Mouse (Mus musculus) stomach, embryonic 16.5 days (tissue): ENCODE results near the gene Fhad1. TPM values are rescaled to one million over a fixed set of nuclear protein-coding genes. Genes with fewer than 3 reads are reported as not detected.

Experiments used
- ATAC-seq: fragments of 200-750 bp; cut with Nextera tagmentation; 2 replicates; pipeline ENCODE4 v1.8.0; 2017; ENCODE audit warnings: moderate number of reproducible peaks, moderate TSS enrichment; ENCODE audit not compliant: insufficient read depth, low FRiP score
- H3K27ac ChIP-seq: fragments of 300-500 bp; sonication (generic); 2 replicates; pipeline ENCODE4 v1.5.1; 2014; ENCODE audit warnings: low read length
- H3K27me3 ChIP-seq: fragments of 300-500 bp; sonication (generic); 2 replicates; pipeline ENCODE4 v1.6.1; 2014; ENCODE audit warnings: low read length, control low read depth, mixed read lengths; ENCODE audit not compliant: control insufficient read depth, insufficient read depth
- H3K36me3 ChIP-seq: fragments of 300-500 bp; sonication (generic); 2 replicates; pipeline ENCODE4 v1.6.1; 2014; ENCODE audit warnings: low read length; ENCODE audit not compliant: control insufficient read depth, insufficient read depth
- H3K4me1 ChIP-seq: fragments of 300-500 bp; sonication (generic); 2 replicates; pipeline ENCODE4 v1.6.1; 2014; ENCODE audit warnings: low read length, control low read depth, mixed read lengths; ENCODE audit not compliant: control insufficient read depth, insufficient read depth
- H3K4me2 ChIP-seq: fragments of 300-500 bp; sonication (generic); 2 replicates; pipeline ENCODE4 v1.6.1; 2014; ENCODE audit warnings: low read depth, low read length, mixed read lengths
- H3K4me3 ChIP-seq: fragments of 300-500 bp; sonication (generic); replicated peaks from 2 replicates; pipeline ENCODE4 v1.5.1; 2014; ENCODE audit warnings: mild to moderate bottlenecking, low read length
- H3K9ac ChIP-seq: fragments of 300-500 bp; sonication (generic); 2 replicates; pipeline ENCODE4 v1.6.1; 2014; ENCODE audit warnings: low read length
- H3K9me3 ChIP-seq: fragments of 300-500 bp; sonication (generic); replicated peaks from 2 replicates; pipeline ENCODE4 v1.6.1; 2016; ENCODE audit warnings: low read length, control low read depth; ENCODE audit not compliant: control insufficient read depth
- WGBS: fragments of 180-500 bp; shearing (Covaris S2); extraction: QIAGEN DNeasy Blood & Tissue Kit; methylation state at CpG from one replicate; pipeline ENCODE4 v1.1.7; 2014; 5-methylcytosine and 5-hydroxymethylcytosine counted together
- polyA plus RNA-seq: library from polyadenylated mRNA; unstranded; fragments of >200 nt; fragmentation: Nextera tagmentation; extraction: Ambion mirVana; gene quantifications from 2 replicates; pipeline ENCODE4 v1.2.1, GENCODE M21; 2015

The Fhad1 gene
- polyA plus RNA-seq, 1 experiment from 2014 or later: 5.3 TPM

GRCm38 (mm10) chr4:141871909-141872308 is 143.0 kb downstream of the Fhad1 start:
- no peaks in the 10 kb centered on the region for H3K27me3 ChIP-seq
- H3K4me2 ChIP-seq: peak overlapping the region; percentile 99
- peak overlapping the region; percentile 61 for H3K27ac ChIP-seq
- no peaks in the 10 kb centered on the region for H3K36me3 ChIP-seq
- H3K4me3 ChIP-seq: peak overlapping the region; percentile 75
- no peaks in the 10 kb centered on the region for H3K9me3 ChIP-seq
- H3K4me1 ChIP-seq: peaks cover 73% of the 10 kb centered on the region
- WGBS: 41% methylated on average over 9 of the region's 9 CpGs
- peak overlapping the region; percentile 92 for H3K9ac ChIP-seq
- ATAC-seq: no peak

DNA sequence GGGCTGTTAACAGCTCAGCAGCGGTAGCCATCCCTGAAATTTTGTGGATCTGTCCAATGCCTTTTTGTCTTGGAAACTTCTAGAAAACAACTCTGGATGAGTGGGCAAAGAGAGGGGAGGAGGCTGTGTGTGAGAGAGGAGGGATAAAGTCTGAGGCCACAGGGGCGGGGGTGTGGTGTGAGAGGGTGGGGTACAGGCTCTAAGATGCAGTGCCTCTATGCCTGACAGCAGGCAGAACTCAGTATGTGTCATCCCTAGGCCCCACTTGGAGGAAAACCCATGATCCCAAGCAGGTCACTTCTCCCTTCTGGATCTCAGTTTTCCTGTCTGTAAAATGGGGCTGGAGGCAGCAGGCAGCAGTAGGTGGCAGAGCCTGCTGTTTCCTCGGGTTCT is 143.6 kb downstream of the Fhad1 start:
- Histone ChIP-seq H3K27me3 (no peaks in the 10 kb centered on the region), H3K9me3 (no peaks in the 10 kb centered on the region), H3K9ac (peak overlapping the region; percentile 92; the same call in 1 of the 2 replicates), H3K36me3 (no peaks in the 10 kb centered on the region), H3K4me1 (peaks cover 79% of the 10 kb centered on the region), H3K4me3 (peak overlapping the region; percentile 75; the same call in 1 of the 2 replicates), H3K4me2 (peak overlapping the region; percentile 99; the same call in 1 of the 2 replicates), H3K27ac (peak overlapping the region; percentile 61)
- ATAC-seq: no peak
- 80% methylated on average over 3 of the region's 3 CpGs for WGBS

DNA sequence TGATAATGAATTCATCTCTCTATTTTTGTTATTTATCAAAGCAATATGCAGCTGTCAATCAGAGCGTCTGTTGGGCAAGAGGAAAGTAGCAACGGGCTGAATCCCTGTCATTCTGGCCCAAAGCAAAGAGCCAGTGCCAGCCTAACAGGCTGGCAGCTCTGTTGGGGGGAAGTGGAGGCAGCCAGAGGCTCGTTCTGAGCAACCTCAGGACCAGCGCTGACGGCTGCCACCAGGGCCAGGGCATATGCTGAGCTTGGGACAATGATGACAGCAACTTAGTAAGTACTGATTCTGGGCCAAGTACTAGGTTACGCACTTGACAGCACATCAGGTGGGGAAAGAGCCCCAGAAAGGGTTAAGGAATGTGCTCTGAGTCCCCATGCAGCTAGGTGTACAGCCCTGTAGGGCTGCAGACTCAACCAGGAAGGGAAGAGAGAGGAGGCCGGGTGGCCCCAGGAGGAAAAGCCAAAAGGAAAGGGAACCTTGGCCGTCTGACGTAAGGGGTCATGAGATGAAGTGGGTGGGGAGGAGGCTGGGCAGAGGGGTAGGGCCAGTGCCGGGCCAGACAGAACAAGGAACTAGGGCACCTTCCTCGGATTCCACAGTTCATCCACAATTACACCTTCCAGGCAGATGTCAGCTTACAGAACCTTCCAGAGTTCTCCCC is 144.1 kb downstream of the Fhad1 start:
- Histone ChIP-seq H3K4me1 (peaks cover 79% of the 10 kb centered on the region), H3K27ac (peak overlapping the region; percentile 77; the same call in 1 of the 2 replicates), H3K9ac (peak overlapping the region; percentile 27; the same call in 1 of the 2 replicates), H3K27me3 (no peaks in the 10 kb centered on the region), H3K36me3 (no peaks in the 10 kb centered on the region), H3K4me2 (0 out of 2 replicates have a peak overlapping the region, but pooled peaks have one; percentile 13), H3K9me3 (no peaks in the 10 kb centered on the region), H3K4me3 (no peak overlapping the region)
- ATAC-seq: peak; percentile 22; the same call in 1 of the 2 replicates
- 70% methylated on average over 11 of the region's 11 CpGs for WGBS

- WGBS: 64% methylated on average over 5 of the region's 5 CpGs
- H3K36me3 ChIP-seq: no peaks in the 10 kb centered on the region
- H3K27me3 ChIP-seq: no peaks in the 10 kb centered on the region
- no peak overlapping the region for H3K9ac ChIP-seq
- no peak overlapping the region for H3K4me2 ChIP-seq
- ATAC-seq: no peak
- H3K4me1 ChIP-seq: peaks cover 70% of the 10 kb centered on the region
- no peaks in the 10 kb centered on the region for H3K9me3 ChIP-seq
- H3K4me3 ChIP-seq: no peak overlapping the region
- H3K27ac ChIP-seq: peak overlapping the region; percentile 77
These were observed 145.3 kb downstream of the Fhad1 start for GRCm38 (mm10) chr4:141869436-141870215.

GRCm38 (mm10) chr4:141868051-141868450 is 146.8 kb downstream of the Fhad1 start:
- no peaks in the 10 kb centered on the region for H3K27me3 ChIP-seq
- H3K4me3 ChIP-seq: no peak overlapping the region
- peak overlapping the region; percentile 46 for H3K27ac ChIP-seq
- H3K9ac ChIP-seq: 0 out of 2 replicates have a peak overlapping the region, but pooled peaks have one; percentile 34
- H3K9me3 ChIP-seq: no peaks in the 10 kb centered on the region
- peaks cover 63% of the 10 kb centered on the region for H3K4me1 ChIP-seq
- no peaks in the 10 kb centered on the region for H3K36me3 ChIP-seq
- no peak for ATAC-seq
- 81% methylated on average over 10 of the region's 10 CpGs for WGBS
- no peak overlapping the region for H3K4me2 ChIP-seq

DNA sequence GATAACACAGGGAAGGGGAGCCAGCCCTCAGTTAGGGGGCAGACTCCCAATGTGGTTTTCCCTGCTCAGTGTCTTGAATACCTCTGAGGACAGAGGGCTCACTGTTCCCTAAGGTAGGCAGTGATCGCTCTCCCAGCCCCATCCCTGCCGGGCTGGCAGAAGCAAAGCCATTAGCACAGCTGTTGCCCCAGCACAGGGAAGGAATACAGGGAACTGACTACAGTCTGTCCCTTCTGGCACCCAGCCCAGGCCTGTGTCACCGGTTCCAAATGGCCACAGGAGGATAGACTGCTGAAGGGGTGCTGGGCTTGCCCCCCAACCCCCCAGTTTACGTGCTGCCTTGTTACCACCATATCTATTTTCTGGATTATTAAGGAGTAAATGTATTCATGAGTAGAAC is 147.4 kb downstream of the Fhad1 start:
- H3K9me3 ChIP-seq: no peaks in the 10 kb centered on the region
- H3K4me3 ChIP-seq: no peak overlapping the region
- H3K27ac ChIP-seq: peak overlapping the region; percentile 46
- WGBS: 31% methylated on average over 4 of the region's 4 CpGs
- ATAC-seq: peak; percentile 22; the same call in 1 of the 2 replicates
- H3K36me3 ChIP-seq: no peaks in the 10 kb centered on the region
- no peaks in the 10 kb centered on the region for H3K27me3 ChIP-seq
- peaks cover 58% of the 10 kb centered on the region for H3K4me1 ChIP-seq
- peak overlapping the region; percentile 34; the same call in 1 of the 2 replicates for H3K9ac ChIP-seq
- 0 out of 2 replicates have a peak overlapping the region, but pooled peaks have one; percentile 10 for H3K4me2 ChIP-seq

DNA sequence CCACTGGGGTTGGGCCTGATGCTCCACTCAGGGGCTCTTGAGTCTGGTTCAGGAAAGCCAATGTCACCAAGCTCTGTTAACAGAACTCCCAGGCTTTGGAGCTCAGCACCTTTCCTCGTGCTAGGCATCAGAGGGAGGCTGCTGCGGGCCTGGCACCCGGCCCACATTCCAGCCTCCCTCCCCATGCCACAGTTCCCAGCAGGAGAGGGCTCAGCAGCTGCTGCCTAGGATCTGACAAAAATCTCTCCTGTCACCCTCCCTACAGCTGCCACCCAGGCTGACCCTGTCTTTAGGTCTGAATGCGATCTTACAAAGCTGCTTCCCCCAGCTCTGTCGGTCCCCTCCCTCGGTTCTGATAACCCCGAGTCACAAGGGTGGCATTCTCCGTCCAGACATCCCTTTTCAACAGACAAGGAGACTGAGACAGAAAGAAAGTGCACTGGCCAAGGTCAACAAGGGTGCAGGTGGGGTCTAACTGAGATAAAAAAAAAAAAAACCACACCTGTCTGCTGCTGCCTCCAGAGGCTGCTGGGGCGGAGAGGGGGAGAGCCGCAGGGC is 147.9 kb downstream of the Fhad1 start:
- H3K9ac ChIP-seq: peak overlapping the region; percentile 34; the same call in 1 of the 2 replicates
- H3K4me1 ChIP-seq: peaks cover 53% of the 10 kb centered on the region
- ATAC-seq: peak; percentile 44; the same call in 1 of the 2 replicates
- H3K4me3 ChIP-seq: no peak overlapping the region
- peak overlapping the region; percentile 46 for H3K27ac ChIP-seq
- H3K36me3 ChIP-seq: no peaks in the 10 kb centered on the region
- H3K9me3 ChIP-seq: no peaks in the 10 kb centered on the region
- 26% methylated on average over 10 of the region's 10 CpGs for WGBS
- 0 out of 2 replicates have a peak overlapping the region, but pooled peaks have one; percentile 10 for H3K4me2 ChIP-seq
- no peaks in the 10 kb centered on the region for H3K27me3 ChIP-seq

DNA sequence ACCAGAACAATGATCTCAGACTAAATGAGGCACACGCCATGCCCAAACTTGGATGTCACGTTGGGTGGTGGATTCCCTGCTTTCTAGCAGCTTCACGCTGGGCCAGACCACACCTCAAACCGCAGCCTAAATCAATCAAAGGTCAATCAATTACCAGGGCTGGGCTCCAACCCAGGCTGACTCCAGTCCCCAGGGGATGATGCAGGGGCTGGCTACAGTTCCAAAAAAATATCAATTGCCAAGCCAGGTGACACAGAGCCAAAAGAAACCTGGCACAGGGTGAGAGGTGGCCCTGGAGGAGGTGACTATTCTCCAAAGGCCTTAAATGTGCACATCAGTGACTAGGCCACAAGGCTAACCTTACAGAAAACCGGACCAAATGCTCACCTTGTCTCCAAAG is 149.3 kb downstream of the Fhad1 start:
- H3K36me3 ChIP-seq: peaks cover 5% of the 10 kb centered on the region; the same call in 1 of the 2 replicates
- no peaks in the 10 kb centered on the region for H3K9me3 ChIP-seq
- H3K9ac ChIP-seq: no peak overlapping the region
- H3K27ac ChIP-seq: no peak overlapping the region
- 78% methylated on average over 5 of the region's 5 CpGs for WGBS
- no peak overlapping the region for H3K4me2 ChIP-seq
- H3K27me3 ChIP-seq: no peaks in the 10 kb centered on the region
- no peak overlapping the region for H3K4me3 ChIP-seq
- no peak for ATAC-seq
- H3K4me1 ChIP-seq: peaks cover 43% of the 10 kb centered on the region
